Mouse (Mus musculus) c-Kit-positive CD71-positive TER-119-positive erythroid progenitor cells, embryonic 14.5 days (primary cell): ENCODE measurements around the gene Tigit.

ENCODE experiments used
- DNase-seq: peaks from one replicate; pipeline ENCODE4 v3.0.0-alpha.2; 2013; ENCODE audit warnings: low spot score

The Tigit gene

DNA sequence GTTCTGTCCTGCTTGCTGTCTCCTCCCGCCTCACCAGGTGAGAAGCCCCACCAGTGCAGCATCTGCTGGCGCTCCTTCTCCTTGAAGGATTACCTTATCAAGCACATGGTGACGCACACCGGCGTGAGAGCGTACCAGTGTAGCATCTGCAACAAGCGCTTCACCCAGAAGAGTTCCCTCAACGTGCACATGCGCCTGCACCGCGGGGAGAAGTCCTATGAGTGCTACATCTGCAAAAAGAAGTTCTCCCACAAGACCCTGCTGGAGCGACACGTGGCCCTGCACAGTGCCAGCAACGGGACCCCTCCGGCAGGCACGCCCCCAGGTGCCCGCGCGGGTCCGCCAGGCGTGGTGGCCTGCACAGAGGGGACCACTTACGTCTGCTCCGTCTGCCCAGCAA, 45.7 kb downstream of the Tigit start:
- no peak for DNase-seq

DNA sequence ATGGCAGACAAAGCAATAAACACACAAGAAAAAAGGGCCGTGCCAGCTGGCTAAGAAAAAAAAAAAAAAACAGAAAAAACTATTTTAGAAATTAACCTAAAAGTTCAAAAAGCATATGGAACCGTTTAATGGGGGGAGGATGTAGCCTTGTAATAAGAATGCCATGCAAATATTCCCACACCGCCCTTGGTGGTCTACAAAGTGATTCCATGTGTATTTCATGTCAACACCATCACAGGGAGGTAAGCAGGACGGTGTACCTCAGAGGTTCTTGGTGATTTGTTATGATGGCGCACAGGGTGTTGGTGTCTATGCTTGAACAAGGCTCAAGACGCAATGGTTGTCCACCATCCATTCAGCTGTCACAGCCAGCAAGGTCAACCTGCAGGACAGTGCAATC, 46.6 kb downstream of the Tigit start:
- DNase-seq = no peak

DNA sequence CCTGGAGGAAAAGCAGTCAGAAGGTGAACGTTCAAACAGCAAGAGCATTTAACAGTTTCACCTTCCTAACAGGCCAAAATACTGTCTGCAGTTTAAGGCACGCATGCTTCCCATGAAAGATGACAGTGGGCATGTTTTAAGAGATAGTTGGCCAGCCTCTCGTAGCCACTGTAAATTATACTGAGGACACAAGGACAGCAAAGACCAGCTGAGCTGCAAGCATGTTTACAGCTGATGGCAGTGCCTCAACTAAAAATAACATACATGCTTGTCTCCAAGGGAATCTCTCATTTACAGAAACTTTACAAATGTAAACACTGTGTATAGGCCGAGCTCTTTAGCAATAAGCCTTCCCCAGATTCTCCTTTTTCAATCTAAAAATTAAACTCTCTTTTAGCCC, 47.6 kb downstream of the Tigit start:
- DNase-seq = no peak

DNA sequence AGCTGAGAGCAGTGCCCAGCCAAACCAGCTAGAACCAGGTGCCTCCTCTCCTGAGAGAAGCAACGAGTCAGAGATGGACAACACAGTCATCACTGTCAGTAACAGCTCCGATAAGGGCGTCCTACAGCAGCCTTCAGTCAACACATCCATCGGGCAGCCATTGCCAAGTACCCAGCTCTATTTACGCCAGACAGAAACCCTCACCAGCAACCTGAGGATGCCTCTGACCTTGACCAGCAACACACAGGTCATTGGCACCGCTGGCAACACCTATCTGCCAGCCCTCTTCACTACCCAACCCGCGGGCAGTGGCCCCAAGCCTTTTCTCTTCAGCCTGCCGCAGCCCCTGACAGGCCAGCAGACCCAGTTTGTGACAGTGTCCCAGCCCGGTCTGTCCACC, 53.6 kb downstream of the Tigit start:
- DNase-seq = no peak

DNA sequence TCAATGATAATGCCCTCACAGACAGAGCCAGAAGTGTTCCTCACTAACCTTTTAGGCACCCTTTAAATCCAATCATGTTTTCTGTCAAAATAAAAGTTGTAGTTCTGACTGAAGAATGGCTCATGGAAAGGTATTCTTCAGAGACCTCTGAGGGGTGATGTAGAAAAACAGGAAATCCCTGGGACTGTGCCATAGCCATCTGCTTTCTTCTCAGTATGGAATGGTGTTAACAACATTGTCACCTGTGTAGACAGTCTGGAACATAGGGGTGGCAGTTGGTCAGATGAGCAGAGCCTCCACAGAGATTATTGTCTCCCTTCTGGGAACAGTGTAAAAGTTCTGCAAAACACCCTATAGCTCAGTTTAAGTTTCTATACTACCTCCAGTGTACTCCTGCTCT, 55.9 kb downstream of the Tigit start:
- no peak for DNase-seq

DNA sequence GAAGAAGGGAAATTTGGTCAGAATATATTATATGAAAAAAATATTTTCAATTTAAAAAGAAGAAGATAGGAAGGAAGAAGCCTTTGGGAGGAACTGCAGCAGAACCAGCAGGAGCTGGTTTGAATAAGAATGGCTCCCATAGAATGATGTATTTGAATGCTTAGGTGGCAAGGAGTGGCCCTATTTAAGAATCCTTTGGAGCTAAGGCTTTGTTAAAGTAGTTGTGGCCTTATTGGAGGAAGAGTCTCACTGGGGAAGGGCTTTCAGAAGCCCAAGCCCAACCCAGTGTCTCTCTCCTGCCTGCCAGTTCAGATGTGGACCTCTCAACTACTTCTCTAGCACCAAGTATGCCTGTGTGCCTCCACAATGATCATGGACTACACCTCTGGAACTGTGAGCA, 56.9 kb downstream of the Tigit start:
- no peak for DNase-seq

DNA sequence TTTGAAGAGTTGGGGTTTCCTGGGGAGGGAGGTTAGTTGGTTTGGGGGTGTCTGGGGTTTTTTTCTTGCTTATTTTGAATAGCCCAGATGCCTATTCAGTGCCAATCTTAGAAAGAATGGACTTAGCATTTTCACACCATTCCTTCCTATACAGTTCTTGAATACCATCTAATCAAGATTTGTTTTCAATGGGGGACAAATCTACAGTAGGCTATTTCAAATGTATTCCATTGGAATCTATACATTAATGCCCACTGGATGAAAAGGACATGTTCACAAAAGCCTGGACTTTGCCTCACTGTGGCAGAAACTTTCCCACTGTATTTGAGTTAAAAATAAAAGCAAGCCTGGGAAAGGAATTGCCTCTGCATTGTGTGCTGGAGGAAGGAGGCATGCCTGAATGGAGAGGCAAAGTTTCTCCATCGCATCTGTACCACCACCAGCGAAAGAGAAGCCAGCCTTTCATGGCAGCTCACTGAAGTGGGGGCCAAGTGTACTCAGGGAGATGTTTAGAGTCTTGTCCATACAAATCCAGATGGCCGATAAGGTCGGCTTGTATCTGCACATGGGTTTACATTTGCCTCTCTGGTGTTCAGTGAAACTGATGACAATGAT, 59.4 kb downstream of the Tigit start:
- DNase-seq = no peak

DNA sequence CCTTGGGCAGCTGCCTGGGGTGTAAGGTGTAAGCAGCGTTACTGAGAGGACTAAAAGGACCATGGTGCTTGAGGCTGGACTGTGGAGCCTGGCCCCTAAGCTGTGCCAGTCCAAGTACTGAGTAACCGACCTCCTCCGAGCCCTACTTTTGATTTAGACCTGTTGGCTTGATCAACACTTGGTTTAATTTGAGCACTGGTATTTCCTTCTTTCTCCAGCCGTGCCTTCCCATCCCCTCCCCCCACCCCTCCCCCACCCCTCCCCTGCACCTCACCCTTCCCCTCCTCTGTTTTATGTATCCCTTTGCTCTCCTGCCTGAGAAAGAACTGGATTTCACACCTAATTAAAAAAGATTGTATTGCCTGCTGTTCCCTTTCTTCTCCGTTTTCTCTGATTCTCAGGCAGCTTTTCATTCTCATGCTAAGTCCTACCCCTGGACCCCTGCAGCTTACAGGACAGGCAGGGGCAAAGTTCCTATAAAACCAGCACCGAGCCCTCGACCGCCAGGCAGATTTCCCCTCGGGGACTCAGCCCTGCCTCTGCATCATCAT, 60.3 kb downstream of the Tigit start:
- DNase-seq = no peak

DNA sequence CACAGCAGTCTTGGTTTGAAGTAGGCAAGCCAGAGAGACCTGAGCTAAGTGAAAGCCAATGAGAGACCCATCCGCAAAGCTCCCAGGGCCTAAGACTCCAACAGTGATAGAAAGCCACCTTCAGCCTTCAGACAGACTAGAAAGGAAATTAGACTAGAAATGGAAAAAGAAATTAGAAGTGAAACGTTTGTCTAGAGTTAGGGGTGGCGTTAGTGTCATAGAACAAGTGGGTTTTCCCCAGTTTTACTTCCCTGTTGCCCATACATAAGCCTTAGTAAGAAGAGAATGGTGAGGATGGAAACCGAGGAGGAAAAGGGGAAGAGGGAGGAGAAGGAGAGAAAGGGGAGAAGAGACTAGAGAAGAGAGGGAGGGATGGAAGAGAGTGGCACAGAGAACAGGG, 61.4 kb downstream of the Tigit start:
- DNase-seq = no peak

DNA sequence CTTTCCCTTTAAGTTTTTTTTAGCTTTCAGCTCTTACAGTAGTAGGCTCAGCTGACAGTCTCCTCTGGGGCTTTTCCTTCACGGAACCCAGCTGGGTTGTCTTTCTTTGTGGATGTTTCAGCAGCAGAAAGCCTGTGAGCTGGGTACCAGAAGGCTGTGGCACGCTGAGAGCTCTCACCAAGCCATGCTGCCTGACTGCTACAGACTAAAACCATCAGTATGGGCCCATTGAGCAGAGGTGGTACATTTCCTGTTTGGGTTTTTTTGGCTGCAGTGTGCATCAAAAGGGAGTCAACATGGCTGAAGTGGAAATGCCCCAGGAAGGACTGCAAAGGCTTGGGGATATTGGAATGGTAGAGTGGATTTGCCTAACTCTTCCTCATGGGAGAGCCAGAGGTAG, 64.2 kb downstream of the Tigit start:
- no peak for DNase-seq
